Mouse (Mus musculus): ENCODE results near the gene Epb41l2.

DNA sequence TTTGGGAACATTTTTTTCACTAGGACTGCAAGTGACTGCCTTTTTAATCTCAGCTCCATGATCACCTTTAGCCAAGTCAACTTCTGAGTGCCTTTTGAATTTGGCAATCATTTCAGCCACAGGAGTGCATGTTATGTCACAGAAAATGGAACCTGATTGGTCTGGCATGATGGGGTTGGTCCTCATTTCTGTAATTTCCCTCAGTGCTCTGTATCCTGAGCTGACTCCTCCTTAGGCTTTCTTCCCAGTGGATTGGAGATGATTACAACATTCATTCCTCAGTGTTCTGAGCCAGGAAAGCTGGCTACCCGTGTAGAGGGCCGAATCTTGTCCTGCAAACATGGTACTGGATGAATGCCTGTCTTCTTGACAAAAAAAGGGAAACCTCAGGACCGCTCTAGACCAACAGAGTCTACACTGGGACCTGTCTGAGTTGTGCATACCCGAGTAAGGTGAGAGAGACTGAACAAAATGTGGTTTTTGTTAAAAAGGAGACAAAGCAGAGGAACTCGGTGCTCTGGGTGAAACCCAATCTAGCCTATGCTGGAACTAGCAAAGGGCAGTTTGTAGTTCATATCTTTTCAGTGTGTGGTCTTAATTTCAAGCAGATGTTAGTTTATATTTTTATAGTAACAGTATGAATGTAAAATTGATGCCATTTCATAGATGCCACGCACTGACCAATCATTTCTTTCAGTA is 77.3 kb downstream of the Epb41l2 start:
- TF ChIP-seq EP300 (IDR thresholded peaks at IDR 0.05; ENCODE audit: low read depth) (no peak), CTCF (IDR thresholded peaks at IDR 0.05; ENCODE audit: low read depth) (no peak)
